Mouse (Mus musculus): ENCODE measurements around the gene Ahsg. TPM values are rescaled to one million over a fixed set of nuclear protein-coding genes. Genes with fewer than 3 reads are reported as not detected.
"Not testable (repeated sequence)": the region's sequence is repeated elsewhere in the genome, so short reads cannot be mapped to it uniquely, and the experiment has no call there.

Gene Ahsg
- polyA plus RNA-seq, 1 experiment = 0.57 TPM

DNA sequence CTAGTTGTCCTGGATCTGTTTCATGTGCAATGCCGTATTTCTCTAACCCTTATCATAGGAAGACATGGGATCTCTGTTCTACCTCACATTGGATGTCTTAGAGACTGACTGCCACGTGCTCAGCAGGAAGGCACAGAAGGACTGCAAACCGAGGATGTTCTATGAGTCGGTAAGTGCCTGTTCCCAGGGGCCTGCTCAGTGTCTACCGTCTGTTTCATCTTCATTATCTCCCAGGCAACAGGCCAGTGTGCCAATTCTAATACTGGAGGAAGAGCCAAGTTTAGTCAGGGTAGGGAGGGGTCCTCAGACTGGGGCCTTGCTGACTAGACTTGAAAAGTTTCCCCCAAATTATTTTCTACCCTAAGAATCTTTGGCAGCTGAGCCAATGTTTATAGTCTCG, 38.5 kb downstream of the Ahsg start:
- TF ChIP-seq CTCF (IDR thresholded peaks at IDR 0.05; ENCODE audit: extremely low read depth, insufficient read depth, insufficient read length, insufficient replicate concordance) (no peak), POLR2A (IDR thresholded peaks at IDR 0.05; ENCODE audit: low read depth, low read length) (no peak)
- 91% methylated on average over 6 of the region's 6 CpGs for WGBS
- Histone ChIP-seq H3K4me1 (ENCODE audit: control insufficient read depth, insufficient read depth, insufficient read length) (no peaks in the 10 kb centered on the region), H3K27ac (ENCODE audit: insufficient read depth, low read length) (no peak overlapping the region), H3K27me3 (ENCODE audit: control insufficient read depth, insufficient read depth, low read length) (no peaks in the 10 kb centered on the region), H3K4me3 (ENCODE audit: extremely low read depth, insufficient read depth, insufficient read length) (no peak overlapping the region), H3K36me3 (ENCODE audit: control insufficient read depth, insufficient read depth, low read length) (no peaks in the 10 kb centered on the region)
- no peak for DNase-seq (ENCODE audit: low read depth in 1 of 2, low spot score in 2 of 2)

DNA sequence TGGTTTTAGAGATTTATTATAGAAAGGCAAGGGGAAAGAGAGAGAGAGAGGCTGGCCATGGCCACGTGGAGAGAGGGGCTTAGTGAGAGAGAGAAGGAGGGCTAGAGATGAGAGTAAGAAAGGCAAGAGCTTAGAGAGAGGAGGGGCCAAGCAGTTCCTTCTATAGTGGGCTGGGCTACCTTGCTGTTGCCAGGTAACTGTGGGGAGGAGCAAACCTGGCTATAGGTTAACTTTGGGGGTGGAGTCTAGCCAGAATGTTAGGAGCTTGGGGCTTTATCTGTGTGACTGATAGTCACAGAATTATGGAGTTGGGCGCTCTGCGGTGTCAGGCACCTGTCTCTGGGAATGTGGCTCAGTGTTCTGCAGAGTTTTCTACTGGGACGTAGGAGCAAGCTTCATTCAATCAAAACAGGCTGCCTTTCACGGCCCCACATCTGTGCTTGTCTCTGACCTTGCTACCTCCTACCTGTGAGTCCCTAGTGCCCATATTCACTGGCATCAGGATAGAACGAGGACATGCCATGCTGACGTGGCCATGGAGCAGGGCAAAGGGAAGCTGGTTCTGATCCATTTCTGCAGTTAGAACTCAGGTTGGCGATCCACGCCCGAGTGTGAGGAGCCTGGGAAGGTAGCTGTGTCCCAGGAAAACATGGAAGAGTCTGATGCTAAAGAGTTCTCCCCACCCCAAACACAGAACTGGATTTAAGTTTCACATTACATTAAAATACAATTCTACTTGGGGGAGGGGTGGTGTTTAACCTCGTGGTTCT, 40.5 kb downstream of the Ahsg start:
- no peak overlapping the region for H3K27ac ChIP-seq (ENCODE audit: insufficient read depth, low read length)
- DNase-seq (ENCODE audit: low read depth in 1 of 2, low spot score in 2 of 2) = no peak
- no peaks in the 10 kb centered on the region for H3K36me3 ChIP-seq (ENCODE audit: control insufficient read depth, insufficient read depth, low read length)
- H3K27me3 ChIP-seq (ENCODE audit: control insufficient read depth, insufficient read depth, low read length) = no peaks in the 10 kb centered on the region
- TF ChIP-seq CTCF (IDR thresholded peaks at IDR 0.05; ENCODE audit: extremely low read depth, insufficient read depth, insufficient read length, insufficient replicate concordance) = no peak
- no peak for TF ChIP-seq POLR2A (IDR thresholded peaks at IDR 0.05; ENCODE audit: low read depth, low read length)
- no peaks in the 10 kb centered on the region for H3K4me1 ChIP-seq (ENCODE audit: control insufficient read depth, insufficient read depth, insufficient read length)
- H3K4me3 ChIP-seq (ENCODE audit: extremely low read depth, insufficient read depth, insufficient read length) = no peak overlapping the region
- 83% methylated on average over 11 of the region's 11 CpGs for WGBS

DNA sequence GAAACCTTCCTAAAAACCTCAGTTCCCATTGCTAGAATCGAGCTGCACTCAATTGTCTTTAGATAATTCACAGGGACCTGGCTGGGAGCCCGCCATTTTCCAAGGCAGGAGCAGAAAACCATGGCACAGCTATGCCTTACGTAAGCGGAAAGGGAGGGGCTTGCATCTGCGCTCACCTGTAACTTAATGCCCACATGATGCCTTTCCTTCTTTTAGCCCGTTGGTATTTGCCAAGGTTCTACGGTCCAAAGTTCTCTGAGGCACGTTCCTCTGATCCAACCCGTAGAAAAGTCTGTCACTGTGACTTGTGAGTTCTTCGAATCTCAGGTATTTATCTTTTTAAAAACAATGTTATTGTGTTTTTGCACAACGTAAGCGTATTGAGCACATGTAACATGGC, 46.6 kb downstream of the Ahsg start:
- Histone ChIP-seq H3K27ac (ENCODE audit: insufficient read depth, low read length) (no peak overlapping the region), H3K36me3 (ENCODE audit: control insufficient read depth, insufficient read depth, low read length) (no peaks in the 10 kb centered on the region), H3K4me3 (ENCODE audit: extremely low read depth, insufficient read depth, insufficient read length) (no peak overlapping the region), H3K4me1 (ENCODE audit: control insufficient read depth, insufficient read depth, insufficient read length) (peaks cover 6% of the 10 kb centered on the region; the same call in 1 of the 2 replicates), H3K27me3 (ENCODE audit: control insufficient read depth, insufficient read depth, low read length) (no peaks in the 10 kb centered on the region)
- WGBS = 90% methylated on average over 12 of the region's 12 CpGs
- no peak for DNase-seq (ENCODE audit: low read depth in 1 of 2, low spot score in 2 of 2)
- TF ChIP-seq POLR2A (IDR thresholded peaks at IDR 0.05; ENCODE audit: low read depth, low read length) (no peak), CTCF (IDR thresholded peaks at IDR 0.05; ENCODE audit: extremely low read depth, insufficient read depth, insufficient read length, insufficient replicate concordance) (no peak)

DNA sequence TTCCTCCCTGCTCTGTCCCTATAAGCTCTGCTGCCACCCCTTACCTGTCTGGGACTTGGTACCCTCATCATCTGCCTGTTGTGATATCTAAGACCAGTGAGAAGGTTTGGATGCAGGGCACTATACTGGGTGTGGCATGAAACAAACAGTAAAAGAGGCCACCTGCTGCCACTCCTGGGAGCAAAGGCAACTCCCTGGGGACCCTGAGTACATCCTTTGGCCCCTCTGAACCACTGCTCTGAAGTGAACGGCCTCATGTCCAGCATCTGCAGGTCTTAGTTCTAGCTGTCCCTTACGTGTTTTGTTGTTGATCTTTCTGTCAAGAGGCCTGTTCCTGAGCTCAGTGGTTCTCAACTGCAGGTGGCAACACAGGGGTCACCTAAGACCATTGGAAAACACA, 47.5 kb downstream of the Ahsg start:
- H3K4me3 ChIP-seq (ENCODE audit: extremely low read depth, insufficient read depth, insufficient read length) = no peak overlapping the region
- no peak for TF ChIP-seq CTCF (IDR thresholded peaks at IDR 0.05; ENCODE audit: extremely low read depth, insufficient read depth, insufficient read length, insufficient replicate concordance)
- no peak for TF ChIP-seq POLR2A (IDR thresholded peaks at IDR 0.05; ENCODE audit: low read depth, low read length)
- H3K4me1 ChIP-seq (ENCODE audit: control insufficient read depth, insufficient read depth, insufficient read length) = peaks cover 6% of the 10 kb centered on the region; the same call in 1 of the 2 replicates
- WGBS = 34% methylated on average over 2 of the region's 2 CpGs
- H3K27me3 ChIP-seq (ENCODE audit: control insufficient read depth, insufficient read depth, low read length) = no peaks in the 10 kb centered on the region
- no peaks in the 10 kb centered on the region for H3K36me3 ChIP-seq (ENCODE audit: control insufficient read depth, insufficient read depth, low read length)
- no peak for DNase-seq (ENCODE audit: low read depth in 1 of 2, low spot score in 2 of 2)
- no peak overlapping the region for H3K27ac ChIP-seq (ENCODE audit: insufficient read depth, low read length)

DNA sequence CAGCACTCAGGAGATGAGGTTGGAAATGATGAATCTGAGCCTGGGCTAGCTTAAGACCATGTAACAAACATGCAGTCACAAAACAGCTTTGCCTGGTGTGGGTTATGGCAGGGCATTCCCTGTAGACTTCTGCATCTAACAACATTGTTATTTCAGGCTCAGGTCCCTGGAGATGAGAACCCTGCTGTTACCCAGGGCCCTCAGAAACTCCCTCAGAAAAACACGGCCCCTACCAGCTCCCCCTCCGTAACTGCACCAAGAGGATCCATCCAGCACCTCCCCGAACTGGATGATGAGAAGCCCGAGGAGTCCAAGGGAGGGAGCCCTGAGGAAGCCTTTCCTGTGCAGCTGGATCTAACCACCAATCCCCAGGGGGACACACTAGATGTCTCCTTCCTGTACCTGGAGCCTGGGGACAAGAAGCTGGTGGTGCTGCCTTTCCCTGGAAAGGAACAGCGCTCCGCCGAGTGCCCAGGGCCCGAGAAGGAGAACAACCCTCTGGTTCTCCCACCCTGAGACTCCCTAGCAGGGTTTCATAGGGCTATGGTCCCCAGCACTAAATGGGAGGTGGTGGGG, 48.1 kb downstream of the Ahsg start:
- H3K27ac ChIP-seq (ENCODE audit: insufficient read depth, low read length) = no peak overlapping the region

DNA sequence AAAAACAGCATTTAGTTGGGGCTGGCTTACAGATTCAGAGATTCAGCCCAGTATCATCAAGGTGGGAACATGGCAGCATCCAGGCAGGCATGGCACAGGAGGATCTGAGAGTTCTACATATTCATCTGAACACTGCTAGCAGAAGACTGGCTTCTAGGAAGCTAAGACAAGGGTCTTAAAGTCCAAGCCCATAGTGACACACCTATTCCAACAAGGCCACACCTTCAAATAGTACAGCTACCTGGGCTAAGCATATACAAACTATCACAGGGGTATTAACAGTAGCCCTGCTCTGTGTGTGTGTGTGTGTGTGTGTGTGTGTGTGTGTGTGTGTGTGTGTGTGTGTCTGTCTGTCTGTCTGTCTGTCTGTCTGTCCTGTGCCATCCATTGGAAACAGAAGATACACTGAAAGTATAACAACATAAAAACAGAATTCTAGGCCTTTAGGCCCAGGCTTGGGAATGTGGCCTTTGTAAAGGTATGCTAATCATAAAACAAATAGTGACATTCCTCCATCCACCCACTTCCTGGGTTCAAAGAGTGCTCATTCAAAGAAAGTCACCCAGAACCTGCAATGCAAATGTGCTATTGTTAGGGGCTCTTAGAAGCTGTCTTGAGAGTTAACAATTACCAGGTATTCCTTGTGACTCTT, 50.9 kb downstream of the Ahsg start:
- H3K27me3 ChIP-seq (ENCODE audit: control insufficient read depth, insufficient read depth, low read length); H3K27ac ChIP-seq (ENCODE audit: insufficient read depth, low read length); H3K36me3 ChIP-seq (ENCODE audit: control insufficient read depth, insufficient read depth, low read length); H3K4me1 ChIP-seq (ENCODE audit: control insufficient read depth, insufficient read depth, insufficient read length); H3K4me3 ChIP-seq (ENCODE audit: extremely low read depth, insufficient read depth, insufficient read length); DNase-seq (ENCODE audit: low read depth in 1 of 2, low spot score in 2 of 2): not testable (repeated sequence)

More for the DNA sequence above, 48.1 kb downstream of the Ahsg start:
- H3K4me1 ChIP-seq (ENCODE audit: control insufficient read depth, insufficient read depth, insufficient read length) = peaks cover 6% of the 10 kb centered on the region; the same call in 1 of the 2 replicates
- 40% methylated on average over 8 of the region's 8 CpGs for WGBS
- no peak for DNase-seq (ENCODE audit: low read depth in 1 of 2, low spot score in 2 of 2)
- H3K4me3 ChIP-seq (ENCODE audit: extremely low read depth, insufficient read depth, insufficient read length) = no peak overlapping the region
- TF ChIP-seq CTCF (IDR thresholded peaks at IDR 0.05; ENCODE audit: extremely low read depth, insufficient read depth, insufficient read length, insufficient replicate concordance) (no peak), POLR2A (IDR thresholded peaks at IDR 0.05; ENCODE audit: low read depth, low read length) (no peak)
- no peaks in the 10 kb centered on the region for H3K36me3 ChIP-seq (ENCODE audit: control insufficient read depth, insufficient read depth, low read length)
- no peaks in the 10 kb centered on the region for H3K27me3 ChIP-seq (ENCODE audit: control insufficient read depth, insufficient read depth, low read length)

DNA sequence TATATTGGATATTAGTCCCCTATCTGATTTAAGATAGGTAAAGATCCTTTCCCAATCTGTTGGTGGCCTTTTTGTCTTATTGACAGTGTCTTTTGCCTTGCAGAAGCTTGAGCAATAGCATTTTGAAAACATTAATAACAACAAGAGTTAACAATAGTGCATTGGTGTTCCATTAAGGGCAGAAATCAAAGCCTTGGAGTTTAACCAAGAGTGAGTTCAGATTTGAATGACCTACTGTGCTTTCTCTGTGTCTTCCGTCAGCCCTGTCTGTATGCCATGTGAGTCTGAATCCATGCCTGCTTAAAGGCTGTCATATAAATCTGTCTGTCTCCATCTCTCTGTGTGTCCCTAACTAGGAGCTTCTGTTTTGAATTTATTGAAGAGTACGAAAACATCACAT, 56.3 kb downstream of the Ahsg start:
- WGBS = 85% methylated on average over 2 of the region's 2 CpGs
- no peak for DNase-seq (ENCODE audit: low read depth in 1 of 2, low spot score in 2 of 2)
- Histone ChIP-seq H3K27me3 (ENCODE audit: control insufficient read depth, insufficient read depth, low read length) (no peaks in the 10 kb centered on the region), H3K4me1 (ENCODE audit: control insufficient read depth, insufficient read depth, insufficient read length) (no peaks in the 10 kb centered on the region), H3K4me3 (ENCODE audit: extremely low read depth, insufficient read depth, insufficient read length) (no peak overlapping the region), H3K27ac (ENCODE audit: insufficient read depth, low read length) (no peak overlapping the region), H3K36me3 (ENCODE audit: control insufficient read depth, insufficient read depth, low read length) (no peaks in the 10 kb centered on the region)
- no peak for TF ChIP-seq POLR2A (IDR thresholded peaks at IDR 0.05; ENCODE audit: low read depth, low read length)
- TF ChIP-seq CTCF (IDR thresholded peaks at IDR 0.05; ENCODE audit: extremely low read depth, insufficient read depth, insufficient read length, insufficient replicate concordance) = no peak

Other genes with a start within 250 kb of the Ahsg start
- gene Dgkg, start 234.1 kb upstream of the Ahsg start, polyA plus RNA-seq (2012; rRNA removed) = 0.40 and 0.55 TPM in 2 replicates
- not detected in 2 replicates for gene Crygs, start 79.7 kb upstream of the Ahsg start, polyA plus RNA-seq (2012; rRNA removed)
- 9.1 and 9.9 TPM in 2 replicates for gene Tbccd1, start 33.6 kb upstream of the Ahsg start, polyA plus RNA-seq (2012; rRNA removed)
- 13.3 and 16.0 TPM in 2 replicates for gene Dnajb11, start 33.4 kb upstream of the Ahsg start, polyA plus RNA-seq (2012; rRNA removed)
- 0.12 TPM in 1 of 2 replicates, not detected in the other for gene Fetub, start 27.1 kb downstream of the Ahsg start, polyA plus RNA-seq (2012; rRNA removed)
- gene Hrg, start 59.8 kb downstream of the Ahsg start, polyA plus RNA-seq (2012; rRNA removed) = not detected in 2 replicates
- not detected in 2 replicates for gene Kng2, start 138.2 kb downstream of the Ahsg start, polyA plus RNA-seq (2012; rRNA removed)
- 0.04 TPM in 1 of 2 replicates, not detected in the other for gene Kng1, start 166.6 kb downstream of the Ahsg start, polyA plus RNA-seq (2012; rRNA removed)
- gene Eif4a2, start 216.2 kb downstream of the Ahsg start, polyA plus RNA-seq (2012; rRNA removed) = 51.0 and 62.8 TPM in 2 replicates
- 0.22 and 0.63 TPM in 2 replicates for gene Rfc4, start 236.5 kb downstream of the Ahsg start, polyA plus RNA-seq (2012; rRNA removed)